Comparison of ENCODE assay signal across 8 mouse cellular contexts in genomic region chr6:85068322-85069022, GRCm38 (mm10). TPM values are rescaled to one million over a fixed set of nuclear protein-coding genes. Genes with fewer than 3 reads are reported as not detected.
DNase-seq lines count a peak whose midpoint lies in the region; ATAC-seq and TF ChIP-seq lines count a peak whose summit lies in the region.

No protein-coding gene starts in this region.

- peaks cover 14% of the 10 kb centered on the region for H3K4me1 ChIP-seq in heart, embryonic 13.5 days
- peaks cover 3% of the 10 kb centered on the region for H3K4me1 ChIP-seq in lung, adult 2 months (ENCODE audit: control insufficient read depth, insufficient read depth, low read length)
- H3K4me1 ChIP-seq in olfactory bulb, adult 2 months (ENCODE audit: control insufficient read depth, insufficient read depth, low read length), result no peaks in the 10 kb centered on the region

- H3K79me3 ChIP-seq in C2C12 (ENCODE audit: low read depth), result peaks cover 29% of the 10 kb centered on the region

- H3K27me3 ChIP-seq in C2C12 (ENCODE audit: control insufficient read depth, insufficient read depth, insufficient read length), result no peaks in the 10 kb centered on the region
- H3K27me3 ChIP-seq in heart, embryonic 13.5 days (replicated peaks), result no peaks in the 10 kb centered on the region

- H3K27ac ChIP-seq in heart, embryonic 13.5 days (replicated peaks), result peak overlapping the region; percentile 79
- 0 out of 2 replicates have a peak overlapping the region, but pooled peaks have one; percentile 88 for H3K27ac ChIP-seq in olfactory bulb, adult 2 months (ENCODE audit: insufficient read depth, low read depth, low read length)

- H3K4me2 ChIP-seq in heart, embryonic 13.5 days, result peak overlapping the region; percentile 96

- H3K79me2 ChIP-seq in C2C12 (ENCODE audit: control insufficient read depth, insufficient read depth), result peaks cover 57% of the 10 kb centered on the region

- ATAC-seq in heart, embryonic 13.5 days (ENCODE audit: extremely low read depth, insufficient number of reproducible peaks, low FRiP score, low TSS enrichment), result no peak

- H3K9ac ChIP-seq in heart, embryonic 13.5 days, result peak overlapping the region; percentile 95

- WGBS in heart, embryonic 13.5 days, result 6% methylated on average over 17 of the region's 17 CpGs
- WGBS in lung, adult 2 months, result 2% methylated on average over 17 of the region's 17 CpGs
- WGBS in olfactory bulb, adult 2 months, result under 1% methylated on average over 17 of the region's 17 CpGs

- H3K36me3 ChIP-seq in C2C12 (ENCODE audit: control insufficient read depth, insufficient read depth), result no peaks in the 10 kb centered on the region
- no peaks in the 10 kb centered on the region for H3K36me3 ChIP-seq in heart, embryonic 13.5 days

- H3K9me3 ChIP-seq in heart, embryonic 13.5 days, result no peaks in the 10 kb centered on the region

- TF ChIP-seq POLR2A in lung, adult 2 months (IDR thresholded peaks at IDR 0.05; ENCODE audit: borderline replicate concordance, extremely low read depth, low read depth, low read length), result no peak
- TF ChIP-seq POLR2A in olfactory bulb, adult 2 months (IDR thresholded peaks at IDR 0.05; ENCODE audit: insufficient read depth, low read depth, low read length), result no peak

- peak overlapping the region; percentile 99 for H3ac ChIP-seq in C2C12 (ENCODE audit: control insufficient read depth, insufficient read length, low read depth)

- DNase-seq in 3T3-L1 (ENCODE audit: low read depth, low spot score), result peak; percentile 57
- DNase-seq in embryo, embryonic 11 days, result peak; percentile 40
- peak; percentile 16 to 43 for DNase-seq in kidney, postnatal 4 days
- DNase-seq in lung, adult 2 months, result no peak
- DNase-seq in c-Kit-positive CD71-positive TER-119-positive erythroid progenitor cells, embryonic 14.5 days (ENCODE audit: low spot score), result no peak

- peak overlapping the region; percentile 63 for H3K4me3 ChIP-seq in C2C12 (ENCODE audit: insufficient read depth, poor library complexity, severe bottlenecking)
- peak overlapping the region; percentile 97 for H3K4me3 ChIP-seq in heart, embryonic 13.5 days
- H3K4me3 ChIP-seq in lung, adult 2 months (replicated peaks; ENCODE audit: extremely low read depth, low read depth, low read length), result peak overlapping the region; percentile 97
- H3K4me3 ChIP-seq in olfactory bulb, adult 2 months (ENCODE audit: insufficient read depth, low read depth, low read length), result peak overlapping the region; percentile 100

- TF ChIP-seq CTCF in C2C12 (IDR thresholded peaks at IDR 0.05; ENCODE audit: control insufficient read depth, insufficient read depth, insufficient read length), result no peak
- no peak for TF ChIP-seq CTCF in lung, adult 2 months (IDR thresholded peaks at IDR 0.05; ENCODE audit: insufficient read depth, low read length)
- no peak for TF ChIP-seq CTCF in olfactory bulb, adult 2 months (IDR thresholded peaks at IDR 0.05; ENCODE audit: insufficient read depth, low read depth, low read length)

TF ChIP-seq in C2C12, 6 proteins besides CTCF, POLR2A, EP300 and RAD21:
- TF ChIP-seq MYOD1 (IDR thresholded peaks at IDR 0.05; ENCODE audit: control insufficient read depth, insufficient read length, low read depth) (no peak), USF1 (IDR thresholded peaks at IDR 0.05; ENCODE audit: low read depth) (no peak), MAX (IDR thresholded peaks at IDR 0.05) (no peak), CEBPB (IDR thresholded peaks at IDR 0.05; ENCODE audit: low read depth) (peak; percentile 64)
TF ChIP-seq in C2C12: peak in this region for 1.

RNA-seq across cellular contexts. Expression of gene Exoc6b, which starts 0.8 kb away (rescaled TPM):
- polyA plus RNA-seq in C2C12 (2012; fragmentation: generic; extraction: Trizol), result 7.7 TPM
- polyA plus RNA-seq in heart, embryonic 13.5 days (2015; fragmentation: Nextera tagmentation; extraction: Ambion mirVana), result 16.9 and 17.5 TPM in 2 replicates
- polyA plus RNA-seq in lung, adult 2 months (2012; rRNA removed), result 8.7 and 14.3 TPM in 2 replicates
- 235 TPM in 1 of 2 replicates, not detected in the other for polyA plus RNA-seq in olfactory bulb, adult 2 months (2012; ENCODE audit: insufficient read depth, insufficient read length, low replicate concordance, missing spikeins)

Comparison
In these comparisons a context has a peak if more than half of its experiments do, and no peak if none do; other contexts are left out.
1. DNase-seq: peak in 3T3-L1 (single experiment), embryo, embryonic 11 days (single experiment) and kidney, postnatal 4 days (2 of 2); none in lung, adult 2 months (single experiment) and c-Kit-positive CD71-positive TER-119-positive erythroid progenitor cells, embryonic 14.5 days (single experiment).
2. Peak in every context shown above with its lines, with median percentiles within 50 percentile points of each other: H3K4me3 ChIP-seq.